Mouse (Mus musculus) CH12.LX (cell line): ENCODE measurements around the gene Ctsl. TPM values are rescaled to one million over a fixed set of nuclear protein-coding genes. Genes with fewer than 3 reads are reported as not detected.

Experiments used
- DNase-seq: peaks from one replicate; pipeline ENCODE4 v3.0.0-alpha.2; 2013; ENCODE audit errors: extremely low read depth
- H3K27ac ChIP-seq: 2 replicates; pipeline ENCODE4 v1.5.1; 2012; ENCODE audit warnings: low read depth, mild to moderate bottlenecking, control low read depth, moderate library complexity; ENCODE audit not compliant: insufficient read depth
- H3K27me3 ChIP-seq: replicated peaks from 2 replicates; pipeline ENCODE3; 2012; ENCODE audit warnings: inconsistent platforms
- H3K36me3 ChIP-seq, 2 experiments: replicated peaks in 1 of 2; 2 replicates each; pipeline versions ENCODE3 to v1.6.1; 2012; ENCODE audit warnings: inconsistent platforms in 1 of 2, low read length in 1 of 2, mild to moderate bottlenecking in 1 of 2, mixed read lengths in 1 of 2, moderate library complexity in 1 of 2; ENCODE audit not compliant: control insufficient read depth in 1 of 2, insufficient read depth in 1 of 2
- H3K4me1 ChIP-seq, 2 experiments: 2 replicates each; pipeline ENCODE4 v1.6.1; 2012; ENCODE audit warnings: inconsistent platforms in 1 of 2, moderate library complexity in 1 of 2; ENCODE audit not compliant: insufficient read depth in 2 of 2, control insufficient read depth in 1 of 2
- H3K4me2 ChIP-seq: 2 replicates; pipeline ENCODE4 v1.6.1; 2012; ENCODE audit warnings: low read depth, mild to moderate bottlenecking, control low read depth; ENCODE audit not compliant: poor library complexity, insufficient read depth, severe bottlenecking
- H3K4me3 ChIP-seq, 3 experiments: fragments of 150-350 bp in 1 of 3; sonication (generic) in 1 of 3; replicated peaks in 1 of 3; 2 replicates each; pipeline versions ENCODE3 to v1.5.1; 2011 to 2012; ENCODE audit warnings: low read depth in 2 of 3, low read length in 2 of 3, mild to moderate bottlenecking in 2 of 3, moderate library complexity in 2 of 3, control low read depth in 1 of 3, improper control_type of control experiment in 1 of 3, inconsistent platforms in 1 of 3, mixed read lengths in 1 of 3; ENCODE audit not compliant: poor library complexity in 1 of 3
- H3K79me2 ChIP-seq: replicated peaks from 2 replicates; pipeline ENCODE4 v1.6.1; 2012; ENCODE audit warnings: mild to moderate bottlenecking, moderate library complexity; ENCODE audit not compliant: control insufficient read depth, poor library complexity, insufficient read depth, severe bottlenecking; ENCODE audit errors: extremely low read depth
- H3K9ac ChIP-seq: 2 replicates; pipeline ENCODE4 v1.6.1; 2012; ENCODE audit warnings: low read depth, mild to moderate bottlenecking, control low read depth, moderate library complexity; ENCODE audit not compliant: insufficient read depth
- H3K9me3 ChIP-seq: replicated peaks from 2 replicates; pipeline ENCODE3; 2012; ENCODE audit warnings: low read length, inconsistent platforms, mixed read lengths
- CHD1 ChIP-seq: IDR thresholded peaks from 2 replicates; pipeline ENCODE4 v1.6.1; 2012; ENCODE audit warnings: low read depth, low read length, improper control_type of control experiment, inconsistent platforms
- CHD2 ChIP-seq: IDR thresholded peaks from 2 replicates; pipeline ENCODE4 v1.6.1; 2011; ENCODE audit warnings: low read length, improper control_type of control experiment
- CTCF ChIP-seq, 2 experiments: IDR thresholded peaks in 1 of 2; conservative IDR thresholded peaks in 1 of 2; 2 replicates each; pipeline ENCODE4 v1.5.1; 2011 to 2012; ENCODE audit warnings: low read depth in 2 of 2, low read length in 2 of 2, improper control_type of control experiment in 1 of 2, inconsistent platforms in 1 of 2, mild to moderate bottlenecking in 1 of 2, moderate library complexity in 1 of 2
- ELF1 ChIP-seq: IDR thresholded peaks from 2 replicates; pipeline ENCODE4 v1.6.1; 2014; ENCODE audit warnings: low read depth, mild to moderate bottlenecking, inconsistent platforms, low read length, improper control_type of control experiment
- IRF4 ChIP-seq: IDR thresholded peaks from 2 replicates; pipeline ENCODE4 v1.6.1; 2014; ENCODE audit warnings: low read depth, mild to moderate bottlenecking, inconsistent platforms, low read length, improper control_type of control experiment
- KAT2A ChIP-seq: IDR thresholded peaks from 2 replicates; pipeline ENCODE4 v1.6.1; 2012; ENCODE audit warnings: low read length, improper control_type of control experiment, inconsistent platforms; ENCODE audit not compliant: insufficient replicate concordance
- MAFK ChIP-seq: IDR thresholded peaks from 2 replicates; pipeline ENCODE4 v1.6.1; 2011; ENCODE audit warnings: low read length, improper control_type of control experiment; ENCODE audit not compliant: insufficient replicate concordance
- MEF2A ChIP-seq: IDR thresholded peaks from 2 replicates; pipeline ENCODE4 v1.6.1; 2014; ENCODE audit warnings: low read depth, mild to moderate bottlenecking, inconsistent platforms, low read length, improper control_type of control experiment, borderline replicate concordance
- NRF1 ChIP-seq: IDR thresholded peaks from 2 replicates; pipeline ENCODE4 v1.6.1; 2014; ENCODE audit warnings: low read depth, mild to moderate bottlenecking, inconsistent platforms, low read length, improper control_type of control experiment, moderate library complexity
- POLR2A ChIP-seq: IDR thresholded peaks from 2 replicates; pipeline ENCODE4 v1.6.1; 2011; ENCODE audit warnings: low read depth, mild to moderate bottlenecking, improper control_type of control experiment, low read length
- POLR2AphosphoS2 ChIP-seq: IDR thresholded peaks from 2 replicates; pipeline ENCODE4 v1.6.1; 2011; ENCODE audit warnings: low read depth, low read length, improper control_type of control experiment
- RCOR1 ChIP-seq: conservative IDR thresholded peaks from 2 replicates; pipeline ENCODE4 v1.6.1; 2012; ENCODE audit warnings: low read depth, mild to moderate bottlenecking, inconsistent platforms, low read length, improper control_type of control experiment
- SIN3A ChIP-seq: IDR thresholded peaks from 2 replicates; pipeline ENCODE4 v1.6.1; 2012; ENCODE audit warnings: low read length, improper control_type of control experiment, inconsistent platforms
- TCF12 ChIP-seq: IDR thresholded peaks from 2 replicates; pipeline ENCODE4 v1.6.1; 2014; ENCODE audit warnings: low read depth, mild to moderate bottlenecking, inconsistent platforms, low read length, improper control_type of control experiment
- UBTF ChIP-seq: IDR thresholded peaks from 2 replicates; pipeline ENCODE4 v1.6.1; 2012; ENCODE audit warnings: low read depth, mild to moderate bottlenecking, inconsistent platforms, low read length, improper control_type of control experiment, moderate library complexity
- USF2 ChIP-seq: conservative IDR thresholded peaks from 2 replicates; pipeline ENCODE4 v1.6.1; 2011; ENCODE audit warnings: low read depth, low read length, improper control_type of control experiment
- ZC3H11A ChIP-seq: IDR thresholded peaks from 2 replicates; pipeline ENCODE4 v1.6.1; 2012; ENCODE audit warnings: low read depth, mild to moderate bottlenecking, inconsistent platforms, low read length, improper control_type of control experiment
- dilution Hi-C: fragments of 300-500 bp; cut with MboI; formaldehyde crosslinking; loops from 2 replicates; pipeline ENCODE4 v1.14.3; 2020; ENCODE audit warnings: low sequenced_read_pairs; ENCODE audit not compliant: extremely low pct_unique_long_range_greater_than_20kb, extremely low pct_ligation_motif_present
- in situ Hi-C: fragments of 300-500 bp; cut with MboI; formaldehyde crosslinking; loops from 3 replicates; pipeline ENCODE4 v1.14.3; 2019; ENCODE audit warnings: low sequenced_read_pairs, low pct_ligation_motif_present, low pct_unique_long_range_greater_than_20kb, mixed read lengths
- polyA plus RNA-seq: library from polyadenylated mRNA; unstranded; fragments of >175 nt; gene quantifications from 2 replicates; pipeline ENCODE4 v1.2.1, GENCODE M21; 2012; ENCODE audit warnings: low read depth; ENCODE audit not compliant: insufficient read length
- total RNA-seq, 2 experiments: library from RNA; depleted of rRNA; stranded (reverse); fragments of 300-350 nt in 1 of 2; fragments of >200 nt in 1 of 2; gene quantifications; 2 replicates each; pipeline ENCODE4 v1.2.3; 2012 to 2014

Gene Ctsl
- total and polyA plus RNA-seq, 3 experiments = 0.89 to 6.5 (median 4.6) TPM

GRCm38 (mm10) chr13:64319782-64320181, 50.9 kb downstream of the Ctsl start:
- H3K4me3 ChIP-seq = no peak overlapping the region
- no peaks in the 10 kb centered on the region for H3K9me3 ChIP-seq
- in situ Hi-C loops = loop anchor here (5.0 to 10.0 kb wide), 2 partner anchors 123 to 135 kb away; no protein-coding TSS in a partner anchor
- no peaks in the 10 kb centered on the region for H3K79me2 ChIP-seq
- no peak overlapping the region for H3K27ac ChIP-seq
- no peak for DNase-seq
- H3K4me1 ChIP-seq = peaks cover 0 to 3% of the 10 kb centered on the region in 2 experiments; a peak in 1 of 4 replicates
- H3K4me2 ChIP-seq = no peak overlapping the region
- dilution Hi-C loops = no loop called here
- TF ChIP-seq CTCF (conservative IDR thresholded peaks at IDR 0.05 in 1 of 2, IDR thresholded peaks at IDR 0.05 in 1 of 2; ENCODE audit: low read depth in 2 of 2, low read length in 2 of 2) (peak in 1 of 2 experiments; percentile 15; a peak in 1 of 4 replicates), UBTF (no peak)
- H3K36me3 ChIP-seq = no peaks in the 10 kb centered on the region
- no peaks in the 10 kb centered on the region for H3K27me3 ChIP-seq
- no peak overlapping the region for H3K9ac ChIP-seq

- no peaks in the 10 kb centered on the region for H3K79me2 ChIP-seq
- DNase-seq = no peak
- TF ChIP-seq SIN3A (no peak), MAFK (no peak), MEF2A (no peak), CHD1 (no peak), ELF1 (no peak), NRF1 (no peak), POLR2AphosphoS2 (no peak), TCF12 (no peak), IRF4 (no peak), USF2 (no peak), POLR2A (no peak), RCOR1 (no peak), CHD2 (no peak), ZC3H11A (no peak), KAT2A (no peak)
- H3K4me2 ChIP-seq = no peak overlapping the region
- no peak overlapping the region for H3K9ac ChIP-seq
- peaks cover 2% of the 10 kb centered on the region for H3K27me3 ChIP-seq
- H3K27ac ChIP-seq = no peak overlapping the region
- no peak overlapping the region for H3K4me3 ChIP-seq
- peaks cover 0 to 3% of the 10 kb centered on the region in 2 experiments; a peak in 1 of 4 replicates for H3K4me1 ChIP-seq
- in situ Hi-C loops (loop anchor here (5.0 to 10.0 kb wide), 2 partner anchors 124 to 134 kb away; no protein-coding TSS in a partner anchor), dilution Hi-C loops (no loop called here)
- H3K9me3 ChIP-seq = no peaks in the 10 kb centered on the region
- no peaks in the 10 kb centered on the region for H3K36me3 ChIP-seq
Measured at GRCm38 (mm10) chr13:64318355-64318754, 52.3 kb downstream of the Ctsl start.
